Mouse (Mus musculus) lung, postnatal 0 days (tissue): ENCODE results near the gene Trp53bp1.

Source experiments
- CTCF ChIP-seq: IDR thresholded peaks from 2 replicates; pipeline ENCODE4 v1.5.1; 2016; ENCODE audit warnings: antibody characterized with exemption, mild to moderate bottlenecking
- EP300 ChIP-seq: IDR thresholded peaks from 2 replicates; pipeline ENCODE4 v1.6.1; 2016; ENCODE audit warnings: antibody characterized with exemption, mild to moderate bottlenecking, control low read depth

DNA sequence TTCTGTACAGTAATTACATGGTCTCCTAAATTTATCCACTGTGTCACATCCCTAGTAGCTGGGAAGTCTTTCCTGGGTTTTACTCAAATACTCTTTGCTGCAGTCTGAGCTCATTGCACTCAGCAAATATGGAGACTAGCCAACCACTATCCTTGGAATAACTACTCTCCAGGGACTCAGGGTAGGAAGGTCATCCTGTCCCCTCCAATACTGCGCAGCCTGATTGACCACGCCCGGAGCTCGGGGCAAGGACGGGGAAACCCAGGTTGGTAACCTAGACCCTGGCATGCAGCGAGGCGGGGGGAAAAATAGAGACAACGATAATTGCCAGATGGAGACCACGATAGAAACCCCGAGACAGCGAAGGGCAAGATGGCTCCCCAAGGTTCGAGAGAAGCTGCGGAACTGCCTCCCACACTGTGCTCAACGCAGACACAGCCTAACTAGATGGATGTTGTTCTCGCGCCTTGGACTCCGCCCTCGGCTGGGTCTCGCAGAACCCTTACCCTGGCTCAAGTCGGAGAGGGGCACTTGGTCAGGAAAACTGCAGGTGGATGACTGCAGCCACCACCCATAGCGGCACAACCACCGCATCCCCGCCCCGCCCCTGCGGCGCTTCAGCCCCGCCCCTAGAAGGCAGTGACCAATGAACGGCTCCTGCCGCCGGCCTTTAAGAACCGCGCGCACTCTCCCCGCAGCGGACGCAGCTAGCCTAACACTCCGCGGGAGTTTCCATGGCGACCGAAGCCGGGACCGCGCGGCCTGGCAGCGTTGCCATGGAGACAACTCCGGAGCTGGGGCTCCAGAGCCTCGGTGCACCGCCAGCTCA, 17.9 kb upstream of the Trp53bp1 start, which contains the start of gene Map1a:
- TF ChIP-seq CTCF (no peak), EP300 (no peak)
